Mouse (Mus musculus) myocyte (in vitro differentiated cells): ENCODE measurements at regions not wholly inside any gene's neighbourhood (a gene's known extent, or its start where the extent isn't known, plus 50 kb on each side); places are given as distances from the start of the nearest gene placed in this dataset.

Experiments used
- CEBPB ChIP-seq: IDR thresholded peaks from 2 replicates; pipeline ENCODE4 v1.6.1; 2011; ENCODE audit warnings: mild to moderate bottlenecking, moderate library complexity; ENCODE audit not compliant: poor library complexity, insufficient read depth, severe bottlenecking
- E2F4 ChIP-seq: IDR thresholded peaks from one replicate; pipeline ENCODE4 v1.6.1; 2011; ENCODE audit warnings: mild to moderate bottlenecking, control low read depth, moderate library complexity; ENCODE audit not compliant: insufficient read depth
- MAX ChIP-seq: IDR thresholded peaks from one replicate; pipeline ENCODE4 v1.6.1; 2011; ENCODE audit warnings: low read depth, mild to moderate bottlenecking, control low read depth
- MYOD1 ChIP-seq, 3 experiments: IDR thresholded peaks; one replicate each; pipeline ENCODE4 v1.6.1; 2011; ENCODE audit warnings: control low read depth in 2 of 3, low read depth in 2 of 3, mild to moderate bottlenecking in 2 of 3, moderate library complexity in 1 of 3; ENCODE audit not compliant: insufficient read length in 2 of 3, control insufficient read depth in 1 of 3
- MYOG ChIP-seq, 3 experiments: IDR thresholded peaks; one replicate each; pipeline ENCODE4 v1.6.1; 2011; ENCODE audit warnings: control low read depth in 2 of 3, low read depth in 2 of 3, mild to moderate bottlenecking in 2 of 3; ENCODE audit not compliant: insufficient read length in 2 of 3, control insufficient read depth in 1 of 3, insufficient read depth in 1 of 3
- POLR2A ChIP-seq: IDR thresholded peaks from one replicate; pipeline ENCODE4 v1.6.1; 2011; ENCODE audit warnings: low read depth, mild to moderate bottlenecking, control low read depth, moderate library complexity; ENCODE audit not compliant: insufficient read length
- POLR2AphosphoS2 ChIP-seq: IDR thresholded peaks from one replicate; pipeline ENCODE4 v1.6.1; 2011; ENCODE audit warnings: low read depth, control low read depth; ENCODE audit not compliant: insufficient read length
- REST ChIP-seq: IDR thresholded peaks from one replicate; pipeline ENCODE4 v1.6.1; 2011; ENCODE audit warnings: mild to moderate bottlenecking, control low read depth, moderate library complexity; ENCODE audit not compliant: insufficient read depth, insufficient read length
- SRF ChIP-seq: IDR thresholded peaks from one replicate; pipeline ENCODE4 v1.6.1; 2011; ENCODE audit warnings: low read depth; ENCODE audit not compliant: control insufficient read depth, insufficient read length
- TCF12 ChIP-seq: IDR thresholded peaks from one replicate; pipeline ENCODE4 v1.6.1; 2011; ENCODE audit warnings: mild to moderate bottlenecking, control low read depth; ENCODE audit not compliant: poor library complexity, insufficient read depth, severe bottlenecking
- TCF3 ChIP-seq: IDR thresholded peaks from one replicate; pipeline ENCODE4 v1.6.1; 2011; ENCODE audit warnings: low read depth, control low read depth; ENCODE audit not compliant: insufficient read length
- USF1 ChIP-seq: IDR thresholded peaks from one replicate; pipeline ENCODE4 v1.6.1; 2011; ENCODE audit warnings: low read depth, mild to moderate bottlenecking, control low read depth, moderate library complexity

GRCm38 (mm10) chr10:66819517-66819916, 276.4 kb upstream of the Jmjd1c start:
- TF ChIP-seq MAX (no peak), MYOD1 (IDR thresholded peaks at IDR 0.05; ENCODE audit: control insufficient read depth in 1 of 3, insufficient read length in 2 of 3, low read depth in 2 of 3) (peak; percentile 92 to 100 (median 99)), POLR2A (no peak), TCF12 (peak; percentile 91), E2F4 (no peak), POLR2AphosphoS2 (no peak), REST (no peak), CEBPB (no peak), USF1 (no peak), TCF3 (peak; percentile 94), SRF (no peak), MYOG (IDR thresholded peaks at IDR 0.05; ENCODE audit: control insufficient read depth in 1 of 3, insufficient read depth in 1 of 3, insufficient read length in 2 of 3, low read depth in 2 of 3) (peak; percentile 85 to 95 (median 91))
